In genomic region chr13:112701256-112701655, GRCm38 (mm10) we compare ENCODE assay signal across 24 mouse cellular contexts. TPM values are rescaled to one million over a fixed set of nuclear protein-coding genes. Genes with fewer than 3 reads are reported as not detected.
A peak's percentile ranks its signal among the peaks of the same experiment; 100 is the strongest.
DNase-seq lines count a peak whose midpoint lies in the region; ATAC-seq and TF ChIP-seq lines count a peak whose summit lies in the region.
"Had no signal": no experiment of that assay in that cellular context is flagged by ENCODE, and none has a peak within 500 bp of the region (broad histone marks: within the 10 kb centered on the region; RNA-seq: fewer than 3 reads in every experiment).

No protein-coding gene starts in this region.

- no peaks in the 10 kb centered on the region for H3K79me2 ChIP-seq in heart, adult 2 months (replicated peaks; ENCODE audit: control insufficient read depth, insufficient read depth, low read length)

- intact Hi-C loops in gastrocnemius, adult 2 months (cut with DNase I) = no loop called here
- intact Hi-C loops in heart, adult 2 months (cut with DNase I) = no loop called here
- intact Hi-C loops in heart, postnatal 14 days (cut with DNase I) = no loop called here

- H3K27ac ChIP-seq in gastrocnemius, adult 2 months = peak overlapping the region; percentile 46; the same call in 1 of the 2 replicates
- H3K27ac ChIP-seq in heart, embryonic 12.5 days (ENCODE audit: poor library complexity, severe bottlenecking) = no peak overlapping the region
- H3K27ac ChIP-seq in heart, adult 2 months = peak overlapping the region; percentile 61
- H3K27ac ChIP-seq in heart, embryonic 10.5 days = no peak overlapping the region
- no peak overlapping the region for H3K27ac ChIP-seq in heart, embryonic 11.5 days (ENCODE audit: low read depth, low read length)
- H3K27ac ChIP-seq: embryonic facial prominence, embryonic 10.5 days; embryonic facial prominence, embryonic 12.5 days; forebrain, embryonic 13.5 days had no signal

- no peaks in the 10 kb centered on the region for H3K4me1 ChIP-seq in heart, embryonic 12.5 days (replicated peaks)
- peaks cover 1% of the 10 kb centered on the region; the same call in 1 of the 2 replicates for H3K4me1 ChIP-seq in heart, adult 2 months (ENCODE audit: control insufficient read depth, insufficient read depth, low read length)
- H3K4me1 ChIP-seq in heart, embryonic 10.5 days = no peaks in the 10 kb centered on the region
- H3K4me1 ChIP-seq in heart, embryonic 11.5 days (ENCODE audit: control insufficient read depth, insufficient read depth, low read length) = no peaks in the 10 kb centered on the region
- H3K4me1 ChIP-seq: embryonic facial prominence, embryonic 10.5 days; embryonic facial prominence, embryonic 12.5 days; forebrain, embryonic 13.5 days had no signal

- peak; percentile 34 for DNase-seq in gastrocnemius, adult 2 months
- DNase-seq in gastrocnemius, postnatal 4 days (ENCODE audit: low spot score in 2 of 2) = no peak
- peak; percentile 91 for DNase-seq in heart, adult 11 months
- peak in 1 of 2 experiments; percentile 58 for DNase-seq in heart, adult 2 months
- no peak for DNase-seq in heart, embryonic 10.5 days (ENCODE audit: low spot score)
- peak; percentile 35 to 53 for DNase-seq in heart, postnatal 14 days
- DNase-seq: adrenal gland, adult 8-10 months; adrenal gland, postnatal 14 days; adrenal gland, postnatal 36 days; B cell, adult 2 months; cerebellum, adult 11-12 months; cerebellum, adult 2 months; cerebellum, adult 9-10 months; cerebellum, postnatal 25 days had no signal

- WGBS in heart, embryonic 12.5 days = 86% methylated on average over 8 of the region's 8 CpGs
- 60% methylated on average over 8 of the region's 8 CpGs for WGBS in heart, adult 2 months
- 84% methylated on average over 8 of the region's 8 CpGs for WGBS in heart, embryonic 10.5 days
- WGBS in heart, embryonic 11.5 days (ENCODE audit: insufficient replicate concordance) = 83% methylated on average over 8 of the region's 8 CpGs

- no peak overlapping the region for H3K4me2 ChIP-seq in heart, embryonic 12.5 days
- H3K4me2 ChIP-seq in heart, embryonic 11.5 days = no peak overlapping the region
- H3K4me2 ChIP-seq: embryonic facial prominence, embryonic 12.5 days; forebrain, embryonic 13.5 days had no signal

- 0 out of 2 replicates have a peak, but pooled peaks have one; percentile 31 for TF ChIP-seq EP300 in heart, adult 2 months (IDR thresholded peaks at IDR 0.05; ENCODE audit: insufficient read depth, low read depth, low read length)

- TF ChIP-seq CTCF in gastrocnemius, adult 2 months (IDR thresholded peaks at IDR 0.05) = no peak
- no peak for TF ChIP-seq CTCF in heart, adult 2 months (IDR thresholded peaks at IDR 0.05)

- no peaks in the 10 kb centered on the region for H3K27me3 ChIP-seq in heart, embryonic 12.5 days (replicated peaks)
- no peaks in the 10 kb centered on the region for H3K27me3 ChIP-seq in heart, adult 2 months (ENCODE audit: control insufficient read depth, insufficient read depth, low read length)
- no peaks in the 10 kb centered on the region for H3K27me3 ChIP-seq in heart, embryonic 10.5 days (ENCODE audit: insufficient read depth, poor library complexity, severe bottlenecking)
- no peaks in the 10 kb centered on the region for H3K27me3 ChIP-seq in heart, embryonic 11.5 days (ENCODE audit: control insufficient read depth, insufficient read depth, low read length)
- H3K27me3 ChIP-seq: CH12.LX; embryonic facial prominence, embryonic 12.5 days; forebrain, embryonic 13.5 days; Patski had no signal

- no peak for ATAC-seq in heart, embryonic 12.5 days (ENCODE audit: insufficient number of reproducible peaks, low FRiP score)
- ATAC-seq in heart, embryonic 11.5 days (replicated peaks; ENCODE audit: insufficient number of reproducible peaks, low FRiP score, low TSS enrichment) = no peak
- ATAC-seq: activated CD4-positive, CD25-positive, alpha-beta regulatory T cell, adult 4 months; CD4-positive, CD25-positive, alpha-beta regulatory T cell, adult 4 months; forebrain, embryonic 13.5 days; Patski had no signal

- no peak overlapping the region for H3K9ac ChIP-seq in heart, embryonic 12.5 days
- no peak overlapping the region for H3K9ac ChIP-seq in heart, adult 2 months (ENCODE audit: low read depth, low read length)
- no peak overlapping the region for H3K9ac ChIP-seq in heart, embryonic 11.5 days (ENCODE audit: low read depth, low read length)
- H3K9ac ChIP-seq: embryonic facial prominence, embryonic 12.5 days; forebrain, embryonic 13.5 days had no signal

- no peak overlapping the region for H3K4me3 ChIP-seq in gastrocnemius, adult 2 months
- H3K4me3 ChIP-seq in heart, embryonic 12.5 days = no peak overlapping the region
- no peak overlapping the region for H3K4me3 ChIP-seq in heart, adult 2 months
- H3K4me3 ChIP-seq in heart, embryonic 10.5 days = no peak overlapping the region
- H3K4me3 ChIP-seq in heart, embryonic 11.5 days (ENCODE audit: low read depth, low read length) = no peak overlapping the region
- H3K4me3 ChIP-seq: embryonic facial prominence, embryonic 10.5 days; embryonic facial prominence, embryonic 12.5 days; forebrain, embryonic 13.5 days had no signal

- H3K9me3 ChIP-seq in heart, embryonic 12.5 days (replicated peaks) = no peaks in the 10 kb centered on the region
- no peaks in the 10 kb centered on the region for H3K9me3 ChIP-seq in heart, embryonic 10.5 days
- H3K9me3 ChIP-seq in heart, embryonic 11.5 days (replicated peaks; ENCODE audit: control insufficient read depth, low read length) = no peaks in the 10 kb centered on the region
- H3K9me3 ChIP-seq: embryonic facial prominence, embryonic 10.5 days; embryonic facial prominence, embryonic 12.5 days; forebrain, embryonic 13.5 days; G1E had no signal

- TF ChIP-seq POLR2A in heart, adult 2 months (IDR thresholded peaks at IDR 0.05; ENCODE audit: insufficient read depth, low read depth, low read length) = no peak

- peaks cover 20% of the 10 kb centered on the region for H3K36me3 ChIP-seq in heart, embryonic 12.5 days
- peaks cover 2% of the 10 kb centered on the region; the same call in 1 of the 2 replicates for H3K36me3 ChIP-seq in heart, adult 2 months (ENCODE audit: control insufficient read depth, insufficient read depth, low read length)
- H3K36me3 ChIP-seq in heart, embryonic 10.5 days = peaks cover 14% of the 10 kb centered on the region
- 0 out of 2 replicates have a peak, but pooled peaks cover 3% of the 10 kb centered on the region for H3K36me3 ChIP-seq in heart, embryonic 11.5 days (ENCODE audit: control insufficient read depth, insufficient read depth, low read length)

RNA-seq across cellular contexts. Expression of gene Slc38a9, which starts 40.7 kb away (rescaled TPM):
- total RNA-seq in gastrocnemius, adult 2 months (2021) = 1 to 10 TPM; 6.9 to 8.1 TPM
- 10 to 100 TPM; 10.3 to 12.0 TPM for total RNA-seq in gastrocnemius, postnatal 4 days (2021)
- polyA plus RNA-seq in heart, embryonic 12.5 days (2016; fragmentation: Nextera tagmentation; extraction: Ambion mirVana) = 12.9 and 13.7 TPM in 2 replicates
- total RNA-seq in heart, adult 2 months (2021) = 1 to 10 TPM; 7.7 to 8.3 TPM
- 8.5 and 12.3 TPM in 2 replicates for polyA plus RNA-seq in heart, adult 2 months (2012; rRNA removed)
- 11.2 and 13.9 TPM in 2 replicates for polyA plus RNA-seq in heart, embryonic 10.5 days (2016; fragmentation: Nextera tagmentation; extraction: Ambion mirVana)
- 10 to 100 TPM; 10.7 to 12.3 TPM for total RNA-seq in heart, postnatal 14 days (2021)
- polyA plus RNA-seq in heart, embryonic 11.5 days (2014; fragmentation: Nextera tagmentation; extraction: Ambion mirVana) = 12.4 and 16.4 TPM in 2 replicates

RNA-seq across cellular contexts. Expression of gene Ddx4, which starts 49.0 kb away (rescaled TPM):
- total RNA-seq in gastrocnemius, adult 2 months (2021) = not detected
- total RNA-seq in gastrocnemius, postnatal 4 days (2021) = not detected
- polyA plus RNA-seq in heart, embryonic 12.5 days (2016; fragmentation: Nextera tagmentation; extraction: Ambion mirVana) = 1.1 and 1.5 TPM in 2 replicates
- total RNA-seq in heart, adult 2 months (2021) = under 1 TPM in 1 of 2 experiments, not detected in 1; 0.13 TPM
- 0.06 TPM in 1 of 2 replicates, not detected in the other for polyA plus RNA-seq in heart, adult 2 months (2012; rRNA removed)
- polyA plus RNA-seq in heart, embryonic 10.5 days (2016; fragmentation: Nextera tagmentation; extraction: Ambion mirVana) = 1.1 TPM in 2 replicates
- under 1 TPM in 1 of 2 experiments, not detected in 1; 0.15 TPM for total RNA-seq in heart, postnatal 14 days (2021)
- polyA plus RNA-seq in heart, embryonic 11.5 days (2014; fragmentation: Nextera tagmentation; extraction: Ambion mirVana) = 1.2 TPM in 2 replicates
- polyA plus RNA-seq: activated CD4-positive, CD25-positive, alpha-beta regulatory T cell, adult 4 months; CD4-positive, CD25-positive, alpha-beta regulatory T cell, adult 4 months; G1E; Patski had no signal

Comparison
In these comparisons a context has a peak if more than half of its experiments do, and no peak if none do; other contexts are left out.
1. DNase-seq: peak in gastrocnemius, adult 2 months (single experiment), heart, adult 11 months (single experiment) and heart, postnatal 14 days (2 of 2); none in gastrocnemius, postnatal 4 days (0 of 2) and heart, embryonic 10.5 days (single experiment).
2. H3K27ac ChIP-seq: peak in gastrocnemius, adult 2 months (single experiment) and heart, adult 2 months (single experiment); none in heart, embryonic 12.5 days (single experiment), heart, embryonic 10.5 days (single experiment) and heart, embryonic 11.5 days (single experiment).